In the genomic region with DNA sequence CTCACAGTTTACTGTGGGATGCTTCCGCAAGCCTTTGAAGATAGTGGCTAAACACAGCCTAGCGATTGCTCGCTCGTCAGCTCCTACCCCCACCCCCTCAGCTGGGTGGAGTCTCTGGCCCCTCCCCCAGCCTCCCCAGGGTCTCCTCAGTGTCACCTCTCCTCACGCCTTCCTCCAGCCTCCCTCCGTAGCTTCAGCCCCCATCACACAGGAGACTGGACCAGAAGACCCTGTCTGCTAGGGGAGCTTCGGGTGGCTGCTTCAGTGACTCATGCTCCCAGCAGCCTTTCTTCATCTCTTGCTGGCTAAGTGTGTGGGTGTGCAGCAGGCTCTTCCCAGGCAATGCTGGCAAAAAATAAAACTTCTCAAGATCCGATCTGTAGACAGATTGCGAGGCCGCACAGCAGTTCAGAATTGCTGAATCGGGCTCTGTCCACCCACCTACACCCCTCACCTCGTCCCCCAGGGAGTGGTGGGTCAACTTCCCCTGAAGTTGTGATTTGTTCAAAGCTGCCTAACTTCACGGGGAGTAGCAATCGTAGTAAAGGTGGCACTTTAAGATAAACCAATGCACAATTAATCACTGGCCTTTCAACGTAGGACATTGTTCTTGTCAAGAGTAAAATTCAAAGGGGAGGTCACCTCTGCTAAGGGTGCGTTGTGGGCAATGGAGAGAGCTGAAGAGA, we compare ENCODE assay signal across 9 mouse cellular contexts.
A peak's percentile ranks its signal among the peaks of the same experiment; 100 is the strongest.
DNase-seq lines count a peak whose midpoint lies in the region; ATAC-seq lines count a peak whose summit lies in the region.
"Had no signal": no experiment of that assay in that cellular context is flagged by ENCODE, and none has a peak within 500 bp of the region (broad histone marks: within the 10 kb centered on the region; RNA-seq: fewer than 3 reads in every experiment).

No protein-coding gene starts in this region.

- peak overlapping the region; percentile 51 for H3K4me2 ChIP-seq in kidney, embryonic 16.5 days (replicated peaks; ENCODE audit: low read depth, low read length)
- peak overlapping the region; percentile 47 for H3K4me2 ChIP-seq in embryonic facial prominence, embryonic 12.5 days (replicated peaks)
- peak overlapping the region; percentile 57 for H3K4me2 ChIP-seq in heart, embryonic 16.5 days (ENCODE audit: low read depth, low read length)

- peak overlapping the region; percentile 14; the same call in 1 of the 2 replicates for H3K4me3 ChIP-seq in kidney, embryonic 16.5 days (ENCODE audit: low read length)
- H3K4me3 ChIP-seq in embryonic facial prominence, embryonic 12.5 days = peak overlapping the region; percentile 13; the same call in 1 of the 2 replicates
- H3K4me3 ChIP-seq in heart, embryonic 16.5 days (ENCODE audit: low read length) = peak overlapping the region; percentile 15; the same call in 1 of the 2 replicates

- H3K9me3 ChIP-seq in kidney, embryonic 16.5 days (ENCODE audit: low read length) = no peaks in the 10 kb centered on the region
- no peaks in the 10 kb centered on the region for H3K9me3 ChIP-seq in embryonic facial prominence, embryonic 12.5 days
- no peaks in the 10 kb centered on the region for H3K9me3 ChIP-seq in heart, embryonic 16.5 days (replicated peaks; ENCODE audit: control insufficient read depth, low read length)

- H3K27me3 ChIP-seq in kidney, embryonic 16.5 days (ENCODE audit: insufficient read depth, low read length) = no peaks in the 10 kb centered on the region; the same call in 1 of the 2 replicates
- no peaks in the 10 kb centered on the region for H3K27me3 ChIP-seq in embryonic facial prominence, embryonic 12.5 days
- no peaks in the 10 kb centered on the region for H3K27me3 ChIP-seq in heart, embryonic 16.5 days (ENCODE audit: control insufficient read depth, insufficient read depth, low read length)
- H3K27me3 ChIP-seq: Patski had no signal

- WGBS in kidney, embryonic 16.5 days = 5% methylated on average over 16 of the region's 16 CpGs
- 8% methylated on average over 16 of the region's 16 CpGs for WGBS in embryonic facial prominence, embryonic 12.5 days
- WGBS in heart, embryonic 16.5 days = 13% methylated on average over 16 of the region's 16 CpGs

- peaks cover 16% of the 10 kb centered on the region for H3K4me1 ChIP-seq in kidney, embryonic 16.5 days (ENCODE audit: insufficient read depth, low read length)
- peaks cover 16% of the 10 kb centered on the region for H3K4me1 ChIP-seq in embryonic facial prominence, embryonic 12.5 days
- H3K4me1 ChIP-seq in heart, embryonic 16.5 days (ENCODE audit: control insufficient read depth, insufficient read depth, low read length) = peaks cover 6% of the 10 kb centered on the region; the same call in 1 of the 2 replicates

- H3K36me3 ChIP-seq in kidney, embryonic 16.5 days (ENCODE audit: insufficient read depth, low read length) = no peaks in the 10 kb centered on the region
- no peaks in the 10 kb centered on the region for H3K36me3 ChIP-seq in embryonic facial prominence, embryonic 12.5 days
- no peaks in the 10 kb centered on the region for H3K36me3 ChIP-seq in heart, embryonic 16.5 days (ENCODE audit: control insufficient read depth, insufficient read depth)

- peak overlapping the region; percentile 26; the same call in 1 of the 2 replicates for H3K9ac ChIP-seq in kidney, embryonic 16.5 days (replicated peaks; ENCODE audit: low read length)
- H3K9ac ChIP-seq in embryonic facial prominence, embryonic 12.5 days = 0 out of 2 replicates have a peak overlapping the region, but pooled peaks have one; percentile 10
- H3K9ac ChIP-seq in heart, embryonic 16.5 days (ENCODE audit: low read length) = peak overlapping the region; percentile 23; the same call in 1 of the 2 replicates

- DNase-seq in kidney, adult 9 months = no peak
- DNase-seq in left cerebral cortex, adult 11 months (ENCODE audit: low spot score) = peak; percentile 61
- peak; percentile 15 for DNase-seq in lung, postnatal 25 days (ENCODE audit: low spot score)
- DNase-seq in right cerebral cortex, postnatal 14 days = peak; percentile 28

- ATAC-seq in kidney, embryonic 16.5 days (ENCODE audit: low FRiP score, low TSS enrichment) = peak; percentile 90
- no peak; the same call in 1 of the 2 replicates for ATAC-seq in embryonic facial prominence, embryonic 12.5 days (ENCODE audit: insufficient number of reproducible peaks, insufficient read depth, low FRiP score, low TSS enrichment)
- peak; percentile 86 for ATAC-seq in heart, embryonic 16.5 days (replicated peaks; ENCODE audit: extremely low read depth, insufficient read depth, low FRiP score)
- no peak for ATAC-seq in inflammation-experienced regulatory T-cells, adult 6 months
- ATAC-seq: Patski had no signal

- H3K27ac ChIP-seq in kidney, embryonic 16.5 days (ENCODE audit: low read length) = peak overlapping the region; percentile 44
- H3K27ac ChIP-seq in embryonic facial prominence, embryonic 12.5 days = no peak overlapping the region
- H3K27ac ChIP-seq in heart, embryonic 16.5 days (ENCODE audit: low read length) = peak overlapping the region; percentile 43; the same call in 1 of the 2 replicates

Comparison
In these comparisons a context has a peak if more than half of its experiments do, and no peak if none do; other contexts are left out.
1. ATAC-seq: peak in kidney, embryonic 16.5 days (single experiment) and heart, embryonic 16.5 days (single experiment); none in embryonic facial prominence, embryonic 12.5 days (single experiment) and inflammation-experienced regulatory T-cells, adult 6 months (single experiment).
2. Peak in every context shown above with its lines, with median percentiles within 50 percentile points of each other: H3K4me2 ChIP-seq, H3K4me3 ChIP-seq and H3K9ac ChIP-seq.